Comparison of ENCODE assay signal across 30 mouse cellular contexts in the genomic region with DNA sequence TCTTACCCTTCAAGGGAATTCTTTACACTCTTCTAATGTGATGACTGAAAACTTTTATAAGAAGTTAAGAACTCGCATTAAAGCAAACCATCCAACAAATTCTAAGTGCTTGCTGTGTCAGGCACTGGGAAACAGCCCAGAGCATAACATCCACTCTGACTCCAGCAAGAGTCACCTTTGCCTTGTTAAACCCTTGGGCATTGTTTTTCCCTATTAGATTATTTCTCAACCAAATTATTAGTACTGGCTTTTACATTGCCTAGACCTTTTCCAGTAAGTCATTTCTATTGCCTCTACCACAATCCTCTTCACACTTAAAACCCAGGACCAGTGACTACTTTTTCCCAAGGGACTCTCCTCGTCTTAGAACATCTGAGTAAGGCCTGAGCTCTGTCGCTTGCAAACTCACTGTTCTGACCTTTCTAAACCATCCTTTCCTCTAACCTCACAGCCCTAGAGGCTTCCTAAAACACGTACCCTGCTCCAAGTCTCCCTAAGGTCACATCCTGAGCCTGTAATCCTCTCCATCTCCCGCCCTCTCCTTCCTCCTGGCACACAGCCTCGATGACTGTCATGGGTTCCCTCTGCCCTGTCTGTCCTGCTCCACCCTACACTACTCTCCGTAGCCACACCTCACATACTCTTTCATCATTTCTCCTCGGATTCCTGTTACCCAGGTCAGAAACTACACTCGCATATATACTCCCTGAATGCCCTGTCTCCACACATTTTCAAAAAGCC. TPM values are rescaled to one million over a fixed set of nuclear protein-coding genes. Genes with fewer than 3 reads are reported as not detected.
DNase-seq lines count a peak whose midpoint lies in the region; ATAC-seq and TF ChIP-seq lines count a peak whose summit lies in the region.
"Had no signal": no experiment of that assay in that cellular context is flagged by ENCODE, and none has a peak within 500 bp of the region (broad histone marks: within the 10 kb centered on the region; RNA-seq: fewer than 3 reads in every experiment).

No protein-coding gene starts in this region.

- H3K4me3 ChIP-seq in heart, embryonic 14.5 days (ENCODE audit: control insufficient read depth in 1 of 2, insufficient read depth in 1 of 2, low read depth in 1 of 2, low read length in 2 of 2) = no peak overlapping the region
- H3K4me3 ChIP-seq in heart, embryonic 11.5 days (ENCODE audit: low read depth, low read length) = no peak overlapping the region
- peak overlapping the region; percentile 64 for H3K4me3 ChIP-seq in testis, adult 2 months (ENCODE audit: control insufficient read depth, low read depth, low read length)
- H3K4me3 ChIP-seq: embryonic facial prominence, embryonic 13.5 days; hindbrain, embryonic 13.5 days; kidney, embryonic 15.5 days; liver, embryonic 15.5 days; midbrain, embryonic 15.5 days; neural tube, embryonic 12.5 days; stomach, embryonic 15.5 days had no signal

- H3K9me3 ChIP-seq in heart, embryonic 14.5 days (ENCODE audit: control insufficient read depth, low read length) = no peaks in the 10 kb centered on the region
- no peaks in the 10 kb centered on the region for H3K9me3 ChIP-seq in heart, embryonic 11.5 days (replicated peaks; ENCODE audit: control insufficient read depth, low read length)
- H3K9me3 ChIP-seq: embryonic facial prominence, embryonic 13.5 days; G1E; hindbrain, embryonic 13.5 days; kidney, embryonic 15.5 days; liver, embryonic 15.5 days; midbrain, embryonic 15.5 days; neural tube, embryonic 12.5 days; stomach, embryonic 15.5 days had no signal

- TF ChIP-seq POLR2A in testis, adult 2 months (IDR thresholded peaks at IDR 0.05; ENCODE audit: control insufficient read depth, low read depth, low read length) = no peak

- H3K36me3 ChIP-seq in heart, embryonic 14.5 days (ENCODE audit: control insufficient read depth, insufficient read depth, low read length) = peaks cover 45% of the 10 kb centered on the region
- H3K36me3 ChIP-seq in heart, embryonic 11.5 days (ENCODE audit: control insufficient read depth, insufficient read depth, low read length) = peaks cover 13% of the 10 kb centered on the region
- no peaks in the 10 kb centered on the region; the same call in 1 of the 2 replicates for H3K36me3 ChIP-seq in testis, adult 2 months (ENCODE audit: control insufficient read depth, insufficient read depth, low read length)

- no peak for ATAC-seq in heart, embryonic 14.5 days (ENCODE audit: insufficient number of reproducible peaks, insufficient read depth, low FRiP score, low read depth)
- no peak for ATAC-seq in heart, embryonic 11.5 days (replicated peaks; ENCODE audit: insufficient number of reproducible peaks, low FRiP score, low TSS enrichment)
- ATAC-seq: forebrain, embryonic 16.5 days; midbrain, embryonic 15.5 days had no signal

- H3K4me1 ChIP-seq in heart, embryonic 14.5 days (ENCODE audit: control insufficient read depth in 2 of 2, insufficient read depth in 2 of 2, low read length in 2 of 2) = peaks cover 19 to 41% of the 10 kb centered on the region in 2 experiments
- peaks cover 12% of the 10 kb centered on the region; the same call in 1 of the 2 replicates for H3K4me1 ChIP-seq in heart, embryonic 11.5 days (ENCODE audit: control insufficient read depth, insufficient read depth, low read length)
- H3K4me1 ChIP-seq in testis, adult 2 months (ENCODE audit: control insufficient read depth, insufficient read depth, low read length) = peaks cover 2% of the 10 kb centered on the region; the same call in 1 of the 2 replicates
- H3K4me1 ChIP-seq: embryonic facial prominence, embryonic 13.5 days; hindbrain, embryonic 13.5 days; kidney, embryonic 15.5 days; midbrain, embryonic 15.5 days; neural tube, embryonic 12.5 days; stomach, embryonic 15.5 days had no signal

- 82% methylated on average over 9 of the region's 9 CpGs for WGBS in heart, embryonic 14.5 days
- 77% methylated on average over 9 of the region's 9 CpGs for WGBS in heart, embryonic 11.5 days (ENCODE audit: insufficient replicate concordance)

- H3K27me3 ChIP-seq in heart, embryonic 14.5 days (ENCODE audit: control insufficient read depth, insufficient read depth, low read length) = no peaks in the 10 kb centered on the region
- no peaks in the 10 kb centered on the region for H3K27me3 ChIP-seq in heart, embryonic 11.5 days (ENCODE audit: control insufficient read depth, insufficient read depth, low read length)
- H3K27me3 ChIP-seq in testis, adult 2 months (ENCODE audit: control insufficient read depth, insufficient read depth, low read length) = no peaks in the 10 kb centered on the region
- H3K27me3 ChIP-seq: CH12.LX; embryonic facial prominence, embryonic 13.5 days; hindbrain, embryonic 13.5 days; kidney, embryonic 15.5 days; liver, embryonic 15.5 days; midbrain, embryonic 15.5 days; neural tube, embryonic 12.5 days; stomach, embryonic 15.5 days had no signal

- DNase-seq in testis, postnatal 10 days (ENCODE audit: low spot score) = no peak
- DNase-seq in gonadal fat pad, adult 2 months (ENCODE audit: low read depth) = peak; percentile 88
- no peak for DNase-seq in right cerebral cortex, postnatal 14 days
- DNase-seq in urinary bladder, adult 2 months (ENCODE audit: low spot score) = no peak
- DNase-seq: adrenal gland, postnatal 14 days; B cell, adult 2 months; cerebellum, adult 8-10 months; cerebellum, postnatal 36 days; embryo, embryonic 11 days; gastrocnemius, postnatal 25 days; heart, postnatal 10 days; kidney, adult 11 months; layer of hippocampus, postnatal 36 days; lung, postnatal 4 days; retina, postnatal 1 day; right cerebral cortex, postnatal 4 days; thymus, adult 2 months had no signal

- no peak for TF ChIP-seq CTCF in testis, adult 2 months (IDR thresholded peaks at IDR 0.05; ENCODE audit: control insufficient read depth, insufficient read depth, insufficient replicate concordance, low read depth, low read length)

- peak overlapping the region in 1 of 2 experiments; percentile 53; a peak in 1 of 4 replicates for H3K27ac ChIP-seq in heart, embryonic 14.5 days (replicated peaks in 1 of 2; ENCODE audit: control insufficient read depth in 1 of 2, insufficient read depth in 1 of 2, low read depth in 2 of 2, low read length in 2 of 2)
- H3K27ac ChIP-seq in heart, embryonic 11.5 days (ENCODE audit: low read depth, low read length) = no peak overlapping the region
- H3K27ac ChIP-seq in testis, adult 2 months (ENCODE audit: control insufficient read depth, insufficient read depth, low read depth, low read length) = no peak overlapping the region
- H3K27ac ChIP-seq: embryonic facial prominence, embryonic 13.5 days; hindbrain, embryonic 13.5 days; kidney, embryonic 15.5 days; liver, embryonic 15.5 days; midbrain, embryonic 15.5 days; neural tube, embryonic 12.5 days; stomach, embryonic 15.5 days had no signal

- H3K9ac ChIP-seq in heart, embryonic 14.5 days (ENCODE audit: low read length) = 0 out of 2 replicates have a peak overlapping the region, but pooled peaks have one; percentile 7
- no peak overlapping the region for H3K9ac ChIP-seq in heart, embryonic 11.5 days (ENCODE audit: low read depth, low read length)
- H3K9ac ChIP-seq: embryonic facial prominence, embryonic 13.5 days; hindbrain, embryonic 13.5 days; kidney, embryonic 15.5 days; liver, embryonic 15.5 days; midbrain, embryonic 15.5 days; neural tube, embryonic 12.5 days; stomach, embryonic 15.5 days had no signal

- H3K4me2 ChIP-seq in heart, embryonic 14.5 days (ENCODE audit: low read length) = no peak overlapping the region
- no peak overlapping the region for H3K4me2 ChIP-seq in heart, embryonic 11.5 days
- H3K4me2 ChIP-seq: embryonic facial prominence, embryonic 13.5 days; hindbrain, embryonic 13.5 days; kidney, embryonic 15.5 days; liver, embryonic 15.5 days; midbrain, embryonic 15.5 days; neural tube, embryonic 12.5 days; stomach, embryonic 15.5 days had no signal

RNA-seq across cellular contexts. Expression of gene Fcf1, which starts 25.7 kb away (rescaled TPM):
- 88.8 and 91.9 TPM in 2 replicates for polyA plus RNA-seq in heart, embryonic 14.5 days (2014; fragmentation: Nextera tagmentation; extraction: Ambion mirVana)
- polyA plus RNA-seq in heart, embryonic 11.5 days (2014; fragmentation: Nextera tagmentation; extraction: Ambion mirVana) = 92.3 and 102 TPM in 2 replicates
- 57.2 and 68.1 TPM in 2 replicates for polyA plus RNA-seq in testis, adult 2 months (2012; rRNA removed)
- polyA plus RNA-seq in gonadal fat pad, adult 2 months (2012; rRNA removed) = 42.6 and 56.9 TPM in 2 replicates
- 102 and 107 TPM in 2 replicates for polyA plus RNA-seq in urinary bladder, adult 2 months (2012; rRNA removed)

RNA-seq across cellular contexts. Expression of gene Arel1, which starts 25.7 kb away (rescaled TPM):
- 13.2 and 13.7 TPM in 2 replicates for polyA plus RNA-seq in heart, embryonic 14.5 days (2014; fragmentation: Nextera tagmentation; extraction: Ambion mirVana)
- polyA plus RNA-seq in heart, embryonic 11.5 days (2014; fragmentation: Nextera tagmentation; extraction: Ambion mirVana) = 13.1 and 16.1 TPM in 2 replicates
- polyA plus RNA-seq in testis, adult 2 months (2012; rRNA removed) = 66.6 and 79.6 TPM in 2 replicates
- 37.6 and 42.5 TPM in 2 replicates for polyA plus RNA-seq in gonadal fat pad, adult 2 months (2012; rRNA removed)
- polyA plus RNA-seq in urinary bladder, adult 2 months (2012; rRNA removed) = 22.3 and 22.6 TPM in 2 replicates

RNA-seq across cellular contexts. Expression of gene Ylpm1, which starts 51.1 kb away (rescaled TPM):
- 25.7 and 27.1 TPM in 2 replicates for polyA plus RNA-seq in heart, embryonic 14.5 days (2014; fragmentation: Nextera tagmentation; extraction: Ambion mirVana)
- polyA plus RNA-seq in heart, embryonic 11.5 days (2014; fragmentation: Nextera tagmentation; extraction: Ambion mirVana) = 28.5 and 30.4 TPM in 2 replicates
- 38.5 and 47.1 TPM in 2 replicates for polyA plus RNA-seq in testis, adult 2 months (2012; rRNA removed)
- 9.3 and 18.3 TPM in 2 replicates for polyA plus RNA-seq in gonadal fat pad, adult 2 months (2012; rRNA removed)
- 26.9 and 31.9 TPM in 2 replicates for polyA plus RNA-seq in urinary bladder, adult 2 months (2012; rRNA removed)
